In the genomic region with DNA sequence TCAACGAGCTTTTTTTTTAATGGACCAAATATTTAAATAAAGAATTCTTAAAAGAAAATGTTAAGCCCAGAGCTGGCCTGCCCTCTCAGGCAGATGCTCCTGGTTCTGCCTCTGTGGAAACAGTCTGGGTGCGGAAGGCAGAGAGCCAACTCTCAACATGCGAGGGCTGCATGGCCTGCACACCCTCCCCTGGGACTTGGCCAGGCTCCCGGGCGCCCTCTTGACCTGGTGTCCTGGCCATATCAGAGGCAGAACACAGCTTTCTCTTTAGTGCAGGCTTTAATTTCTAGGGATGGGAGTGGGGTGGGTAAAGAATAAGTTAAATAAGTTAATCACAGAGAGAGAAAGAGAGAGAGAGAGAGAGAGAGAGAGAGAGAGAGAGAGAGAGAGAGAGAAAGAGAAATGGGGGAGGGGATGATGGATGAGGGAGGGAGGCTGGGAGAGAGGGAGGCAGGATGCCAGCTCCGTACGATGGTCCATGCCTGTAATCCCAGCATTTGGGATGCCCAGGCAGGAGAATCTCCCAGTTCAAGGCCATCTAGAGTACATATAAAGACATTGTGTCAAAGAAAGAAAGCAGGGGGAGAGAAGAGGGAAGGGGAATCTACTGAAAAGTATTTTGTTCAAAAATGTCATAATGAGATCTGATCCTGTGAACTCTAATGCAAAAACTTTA, we compare ENCODE assay signal across 9 mouse cellular contexts.
DNase-seq lines count a peak whose midpoint lies in the region; ATAC-seq and TF ChIP-seq lines count a peak whose summit lies in the region.
"Had no signal": no experiment of that assay in that cellular context is flagged by ENCODE, and none has a peak within 500 bp of the region (broad histone marks: within the 10 kb centered on the region; RNA-seq: fewer than 3 reads in every experiment).

No protein-coding gene starts in this region.

- H3K4me2 ChIP-seq in midbrain, postnatal 0 days (ENCODE audit: low read depth, low read length, poor library complexity, severe bottlenecking), result no peak overlapping the region
- H3K4me2 ChIP-seq in midbrain, embryonic 14.5 days (ENCODE audit: low read length), result no peak overlapping the region
- no peak overlapping the region for H3K4me2 ChIP-seq in neural tube, embryonic 15.5 days

- no peaks in the 10 kb centered on the region for H3K9me3 ChIP-seq in midbrain, postnatal 0 days (ENCODE audit: low read length)
- no peaks in the 10 kb centered on the region for H3K9me3 ChIP-seq in midbrain, embryonic 14.5 days (ENCODE audit: control insufficient read depth, low read length)
- H3K9me3 ChIP-seq in hindbrain, embryonic 10.5 days, result no peaks in the 10 kb centered on the region
- H3K9me3 ChIP-seq in neural tube, embryonic 15.5 days (replicated peaks), result no peaks in the 10 kb centered on the region
- no peaks in the 10 kb centered on the region for H3K9me3 ChIP-seq in limb, embryonic 10.5 days (replicated peaks)

- no peak overlapping the region for H3K27ac ChIP-seq in midbrain, postnatal 0 days (ENCODE audit: low read depth, low read length)
- no peak overlapping the region for H3K27ac ChIP-seq in midbrain, embryonic 14.5 days (replicated peaks; ENCODE audit: low read depth, low read length)
- H3K27ac ChIP-seq in hindbrain, embryonic 10.5 days, result peak overlapping the region; percentile 19; the same call in 1 of the 2 replicates
- H3K27ac ChIP-seq in neural tube, embryonic 15.5 days (replicated peaks), result no peak overlapping the region
- H3K27ac ChIP-seq in limb, embryonic 10.5 days, result no peak overlapping the region
- H3K27ac ChIP-seq: left cerebral cortex, adult 2 months had no signal

- peak; percentile 48 for DNase-seq in midbrain, postnatal 0 days (ENCODE audit: low spot score)
- no peak for DNase-seq in midbrain, embryonic 14.5 days
- peak; percentile 37 for DNase-seq in embryo, embryonic 10.5 days (ENCODE audit: low spot score)
- DNase-seq in hindbrain, embryonic 10.5 days (ENCODE audit: low spot score), result peak; percentile 12
- DNase-seq in layer of hippocampus, postnatal 10 days (ENCODE audit: low spot score in 2 of 2), result peak; percentile 21 to 48
- no peak for DNase-seq in thymus, postnatal 4 days
- DNase-seq in limb, embryonic 10.5 days (ENCODE audit: low spot score), result no peak

- 69% methylated on average over 7 of the region's 7 CpGs for WGBS in midbrain, postnatal 0 days
- WGBS in midbrain, embryonic 14.5 days, result 68% methylated on average over 7 of the region's 7 CpGs
- WGBS in hindbrain, embryonic 10.5 days, result 57% methylated on average over 7 of the region's 7 CpGs
- WGBS in neural tube, embryonic 15.5 days, result 30% methylated on average over 7 of the region's 7 CpGs
- WGBS in limb, embryonic 10.5 days, result 45% methylated on average over 7 of the region's 7 CpGs

- no peaks in the 10 kb centered on the region for H3K4me1 ChIP-seq in midbrain, postnatal 0 days (ENCODE audit: insufficient read depth, low read length)
- peaks cover 6% of the 10 kb centered on the region; the same call in 1 of the 2 replicates for H3K4me1 ChIP-seq in midbrain, embryonic 14.5 days (ENCODE audit: control insufficient read depth, insufficient read depth, low read length)
- H3K4me1 ChIP-seq in hindbrain, embryonic 10.5 days (replicated peaks), result peaks cover 10% of the 10 kb centered on the region
- H3K4me1 ChIP-seq in neural tube, embryonic 15.5 days, result peaks cover 20% of the 10 kb centered on the region
- peaks cover 24% of the 10 kb centered on the region for H3K4me1 ChIP-seq in limb, embryonic 10.5 days

- no peaks in the 10 kb centered on the region for H3K36me3 ChIP-seq in midbrain, postnatal 0 days (ENCODE audit: insufficient read depth, low read length)
- H3K36me3 ChIP-seq in midbrain, embryonic 14.5 days (ENCODE audit: control insufficient read depth, insufficient read depth, low read length), result no peaks in the 10 kb centered on the region
- H3K36me3 ChIP-seq in hindbrain, embryonic 10.5 days, result no peaks in the 10 kb centered on the region
- H3K36me3 ChIP-seq in neural tube, embryonic 15.5 days, result no peaks in the 10 kb centered on the region
- no peaks in the 10 kb centered on the region for H3K36me3 ChIP-seq in limb, embryonic 10.5 days

- no peak for TF ChIP-seq CTCF in midbrain, postnatal 0 days (IDR thresholded peaks at IDR 0.05)

- H3K4me3 ChIP-seq in midbrain, postnatal 0 days (ENCODE audit: low read depth, low read length), result no peak overlapping the region
- H3K4me3 ChIP-seq in midbrain, embryonic 14.5 days (replicated peaks; ENCODE audit: low read depth, low read length), result no peak overlapping the region
- no peak overlapping the region for H3K4me3 ChIP-seq in hindbrain, embryonic 10.5 days
- H3K4me3 ChIP-seq in neural tube, embryonic 15.5 days (replicated peaks), result no peak overlapping the region
- no peak overlapping the region for H3K4me3 ChIP-seq in limb, embryonic 10.5 days
- H3K4me3 ChIP-seq: left cerebral cortex, adult 2 months had no signal

- no peaks in the 10 kb centered on the region for H3K27me3 ChIP-seq in midbrain, postnatal 0 days (ENCODE audit: insufficient read depth, low read length)
- no peaks in the 10 kb centered on the region for H3K27me3 ChIP-seq in midbrain, embryonic 14.5 days (ENCODE audit: control insufficient read depth, insufficient read depth, low read length)
- no peaks in the 10 kb centered on the region for H3K27me3 ChIP-seq in hindbrain, embryonic 10.5 days (ENCODE audit: insufficient read depth, poor library complexity, severe bottlenecking)
- no peaks in the 10 kb centered on the region for H3K27me3 ChIP-seq in neural tube, embryonic 15.5 days (replicated peaks)
- H3K27me3 ChIP-seq in limb, embryonic 10.5 days (ENCODE audit: low read depth, poor library complexity, severe bottlenecking), result no peaks in the 10 kb centered on the region

- no peak overlapping the region for H3K9ac ChIP-seq in midbrain, postnatal 0 days (replicated peaks; ENCODE audit: low read length, poor library complexity, severe bottlenecking)
- H3K9ac ChIP-seq in midbrain, embryonic 14.5 days (replicated peaks; ENCODE audit: low read length), result no peak overlapping the region
- H3K9ac ChIP-seq in neural tube, embryonic 15.5 days (replicated peaks), result no peak overlapping the region

- no peak for ATAC-seq in midbrain, postnatal 0 days (ENCODE audit: low FRiP score)
- no peak for ATAC-seq in midbrain, embryonic 14.5 days (ENCODE audit: low FRiP score, low TSS enrichment)
- ATAC-seq in neural tube, embryonic 15.5 days (ENCODE audit: low FRiP score), result peak; percentile 58; the same call in 1 of the 2 replicates

Comparison
In these comparisons a context has a peak if more than half of its experiments do, and no peak if none do; other contexts are left out.
1. DNase-seq: peak in midbrain, postnatal 0 days (single experiment), embryo, embryonic 10.5 days (single experiment), hindbrain, embryonic 10.5 days (single experiment) and layer of hippocampus, postnatal 10 days (2 of 2); none in midbrain, embryonic 14.5 days (single experiment), thymus, postnatal 4 days (single experiment) and limb, embryonic 10.5 days (single experiment).